Mouse (Mus musculus) E14TG2a.4 (cell line): Measurements from ENCODE around the gene Foxo1.

ENCODE experiments used
- H3K27me3 ChIP-seq: 2 replicates; pipeline ENCODE4 v1.6.1; 2014; ENCODE audit warnings: low read length, control low read depth; ENCODE audit not compliant: insufficient read depth
- H3K36me3 ChIP-seq: 2 replicates; pipeline ENCODE4 v1.6.1; 2014; ENCODE audit warnings: low read length, control low read depth; ENCODE audit not compliant: insufficient read depth
- H3K4me1 ChIP-seq: replicated peaks from 2 replicates; pipeline ENCODE4 v1.6.1; 2014; ENCODE audit warnings: low read depth, low read length, control low read depth
- H3K4me3 ChIP-seq: replicated peaks from 2 replicates; pipeline ENCODE4 v1.5.1; 2014; ENCODE audit warnings: mild to moderate bottlenecking, low read length
- H3K9me3 ChIP-seq: 2 replicates; pipeline ENCODE4 v1.6.1; 2014; ENCODE audit warnings: low read length, control low read depth
- CTCF ChIP-seq: conservative IDR thresholded peaks from 2 replicates; pipeline ENCODE4 v1.5.1; 2014; ENCODE audit warnings: low read length
- NANOG ChIP-seq: IDR thresholded peaks from 2 replicates; pipeline ENCODE4 v1.6.1; 2014; ENCODE audit warnings: borderline replicate concordance, low read length, mixed read lengths
- POU5F1 ChIP-seq: IDR thresholded peaks from 2 replicates; pipeline ENCODE4 v1.6.1; 2014; ENCODE audit warnings: low read length, borderline replicate concordance

Gene Foxo1

GRCm38 (mm10) chr3:52293946-52294345, 25.8 kb downstream of the Foxo1 start:
- no peaks in the 10 kb centered on the region for H3K9me3 ChIP-seq
- H3K4me1 ChIP-seq, result peaks cover 80% of the 10 kb centered on the region
- no peaks in the 10 kb centered on the region for H3K36me3 ChIP-seq
- H3K4me3 ChIP-seq, result no peak overlapping the region
- TF ChIP-seq POU5F1 (no peak), NANOG (no peak), CTCF (no peak)
- no peaks in the 10 kb centered on the region for H3K27me3 ChIP-seq

GRCm38 (mm10) chr3:52295688-52296087, 27.6 kb downstream of the Foxo1 start:
- TF ChIP-seq CTCF (no peak), NANOG (no peak), POU5F1 (no peak)
- Histone ChIP-seq H3K4me3 (no peak overlapping the region), H3K9me3 (no peaks in the 10 kb centered on the region), H3K4me1 (peaks cover 80% of the 10 kb centered on the region), H3K36me3 (no peaks in the 10 kb centered on the region), H3K27me3 (no peaks in the 10 kb centered on the region)

GRCm38 (mm10) chr3:52296224-52296760, 28.2 kb downstream of the Foxo1 start:
- Histone ChIP-seq H3K9me3 (no peaks in the 10 kb centered on the region), H3K36me3 (0 out of 2 replicates have a peak, but pooled peaks cover 4% of the 10 kb centered on the region), H3K4me1 (peaks cover 78% of the 10 kb centered on the region), H3K27me3 (no peaks in the 10 kb centered on the region), H3K4me3 (no peak overlapping the region)
- TF ChIP-seq NANOG (no peak), POU5F1 (no peak), CTCF (no peak)

- Histone ChIP-seq H3K36me3 (0 out of 2 replicates have a peak, but pooled peaks cover 9% of the 10 kb centered on the region), H3K4me3 (no peak overlapping the region), H3K27me3 (no peaks in the 10 kb centered on the region), H3K4me1 (peaks cover 77% of the 10 kb centered on the region), H3K9me3 (no peaks in the 10 kb centered on the region)
- no peak for TF ChIP-seq POU5F1
- no peak for TF ChIP-seq CTCF
- TF ChIP-seq NANOG, result no peak
These were observed 29.3 kb downstream of the Foxo1 start for GRCm38 (mm10) chr3:52297291-52298018.

- peaks cover 66% of the 10 kb centered on the region for H3K4me1 ChIP-seq
- H3K27me3 ChIP-seq, result no peaks in the 10 kb centered on the region
- TF ChIP-seq NANOG, result no peak
- no peak for TF ChIP-seq CTCF
- no peak for TF ChIP-seq POU5F1
- 0 out of 2 replicates have a peak, but pooled peaks cover 9% of the 10 kb centered on the region for H3K36me3 ChIP-seq
- H3K9me3 ChIP-seq, result no peaks in the 10 kb centered on the region
- no peak overlapping the region for H3K4me3 ChIP-seq
These were observed 30.5 kb downstream of the Foxo1 start for GRCm38 (mm10) chr3:52298683-52299082.

- no peak overlapping the region for H3K4me3 ChIP-seq
- H3K4me1 ChIP-seq, result peaks cover 59% of the 10 kb centered on the region
- no peaks in the 10 kb centered on the region for H3K27me3 ChIP-seq
- H3K36me3 ChIP-seq, result 0 out of 2 replicates have a peak, but pooled peaks cover 9% of the 10 kb centered on the region
- H3K9me3 ChIP-seq, result no peaks in the 10 kb centered on the region
- TF ChIP-seq NANOG, result no peak
- no peak for TF ChIP-seq CTCF
- no peak for TF ChIP-seq POU5F1
These were observed 31.2 kb downstream of the Foxo1 start for GRCm38 (mm10) chr3:52299376-52299775.

GRCm38 (mm10) chr3:52300517-52300916, 32.4 kb downstream of the Foxo1 start:
- Histone ChIP-seq H3K9me3 (no peaks in the 10 kb centered on the region), H3K4me1 (peaks cover 61% of the 10 kb centered on the region), H3K36me3 (0 out of 2 replicates have a peak, but pooled peaks cover 9% of the 10 kb centered on the region), H3K27me3 (no peaks in the 10 kb centered on the region), H3K4me3 (no peak overlapping the region)
- TF ChIP-seq NANOG (no peak), POU5F1 (no peak), CTCF (no peak)

- Histone ChIP-seq H3K4me3 (no peak overlapping the region), H3K36me3 (0 out of 2 replicates have a peak, but pooled peaks cover 9% of the 10 kb centered on the region), H3K4me1 (peaks cover 33% of the 10 kb centered on the region), H3K9me3 (no peaks in the 10 kb centered on the region), H3K27me3 (no peaks in the 10 kb centered on the region)
- no peak for TF ChIP-seq NANOG
- TF ChIP-seq CTCF, result no peak
- TF ChIP-seq POU5F1, result no peak
These were observed 35.2 kb downstream of the Foxo1 start for GRCm38 (mm10) chr3:52303301-52303700.

GRCm38 (mm10) chr3:52308586-52309321, 40.6 kb downstream of the Foxo1 start:
- Histone ChIP-seq H3K4me1 (peaks cover 10% of the 10 kb centered on the region; the same call in 1 of the 2 replicates), H3K27me3 (no peaks in the 10 kb centered on the region), H3K36me3 (no peaks in the 10 kb centered on the region), H3K4me3 (no peak overlapping the region), H3K9me3 (no peaks in the 10 kb centered on the region)
- TF ChIP-seq CTCF, result no peak
- TF ChIP-seq POU5F1, result no peak
- no peak for TF ChIP-seq NANOG
